In genomic region chr5:119332621-119333020, GRCm38 (mm10) we compare ENCODE assay signal across 16 mouse cellular contexts.
DNase-seq lines count a peak whose midpoint lies in the region; ATAC-seq and TF ChIP-seq lines count a peak whose summit lies in the region.
"Had no signal": no experiment of that assay in that cellular context is flagged by ENCODE, and none has a peak within 500 bp of the region (broad histone marks: within the 10 kb centered on the region; RNA-seq: fewer than 3 reads in every experiment).

No protein-coding gene starts in this region.

- DNase-seq in lung, embryonic 14.5 days = no peak
- no peak for DNase-seq in lung, postnatal 14 days
- DNase-seq in liver, embryonic 11.5 days (ENCODE audit: low spot score) = no peak
- DNase-seq in yolk sac, embryonic 10.5 days (ENCODE audit: low spot score) = peak; percentile 12
- DNase-seq in thymus, postnatal 10 days (ENCODE audit: low spot score in 2 of 2) = no peak
- DNase-seq in urinary bladder, postnatal 14 days (ENCODE audit: low spot score) = no peak
- no peak for DNase-seq in cerebellum, postnatal 36 days
- DNase-seq: left cerebral cortex, postnatal 4 days; lung, postnatal 4 days; right cerebral cortex, adult 18-20 months; thymus, postnatal 36 days had no signal

- 12% methylated on average over 7 of the region's 7 CpGs for WGBS in lung, embryonic 14.5 days
- WGBS in heart, embryonic 15.5 days = 17% methylated on average over 7 of the region's 7 CpGs
- 38% methylated on average over 7 of the region's 7 CpGs for WGBS in liver, embryonic 11.5 days

- TF ChIP-seq CTCF in lung, embryonic 14.5 days (IDR thresholded peaks at IDR 0.05; ENCODE audit: low read depth) = no peak

- no peaks in the 10 kb centered on the region for H3K36me3 ChIP-seq in lung, embryonic 14.5 days (ENCODE audit: insufficient read depth)
- no peaks in the 10 kb centered on the region for H3K36me3 ChIP-seq in heart, embryonic 15.5 days
- H3K36me3 ChIP-seq in liver, embryonic 11.5 days (ENCODE audit: control insufficient read depth, insufficient read depth, low read length) = no peaks in the 10 kb centered on the region
- H3K36me3 ChIP-seq: midbrain, embryonic 13.5 days had no signal

- H3K9me3 ChIP-seq in lung, embryonic 14.5 days (ENCODE audit: low read depth, low read length) = no peaks in the 10 kb centered on the region
- H3K9me3 ChIP-seq in heart, embryonic 15.5 days (replicated peaks) = no peaks in the 10 kb centered on the region
- H3K9me3 ChIP-seq in liver, embryonic 11.5 days (ENCODE audit: control insufficient read depth, low read length) = no peaks in the 10 kb centered on the region
- H3K9me3 ChIP-seq: midbrain, embryonic 13.5 days had no signal

- peak; percentile 31; the same call in 1 of the 2 replicates for ATAC-seq in lung, embryonic 14.5 days (ENCODE audit: insufficient read depth)
- peak; percentile 58; the same call in 1 of the 2 replicates for ATAC-seq in heart, embryonic 15.5 days (replicated peaks; ENCODE audit: insufficient number of reproducible peaks, insufficient read depth, low FRiP score, low read depth)
- peak; percentile 41; the same call in 1 of the 2 replicates for ATAC-seq in liver, embryonic 11.5 days (replicated peaks; ENCODE audit: low FRiP score)
- ATAC-seq: hindbrain, postnatal 0 days; midbrain, embryonic 13.5 days had no signal

- no peaks in the 10 kb centered on the region for H3K4me1 ChIP-seq in lung, embryonic 14.5 days (ENCODE audit: insufficient read depth)
- H3K4me1 ChIP-seq in heart, embryonic 15.5 days (replicated peaks) = peaks cover 8% of the 10 kb centered on the region; the same call in 1 of the 2 replicates
- no peaks in the 10 kb centered on the region for H3K4me1 ChIP-seq in liver, embryonic 11.5 days (replicated peaks; ENCODE audit: control insufficient read depth, insufficient read depth, low read length)
- H3K4me1 ChIP-seq: midbrain, embryonic 13.5 days had no signal

- H3K4me2 ChIP-seq in lung, embryonic 14.5 days = no peak overlapping the region
- no peak overlapping the region for H3K4me2 ChIP-seq in heart, embryonic 15.5 days
- H3K4me2 ChIP-seq in liver, embryonic 11.5 days = no peak overlapping the region
- H3K4me2 ChIP-seq: midbrain, embryonic 13.5 days had no signal

- H3K9ac ChIP-seq in lung, embryonic 14.5 days = no peak overlapping the region
- no peak overlapping the region for H3K9ac ChIP-seq in heart, embryonic 15.5 days
- H3K9ac ChIP-seq in liver, embryonic 11.5 days (ENCODE audit: low read depth, low read length) = no peak overlapping the region
- H3K9ac ChIP-seq: midbrain, embryonic 13.5 days had no signal

- H3K4me3 ChIP-seq in lung, embryonic 14.5 days (ENCODE audit: low read depth, low read length) = no peak overlapping the region
- H3K4me3 ChIP-seq in heart, embryonic 15.5 days = no peak overlapping the region
- no peak overlapping the region for H3K4me3 ChIP-seq in liver, embryonic 11.5 days (ENCODE audit: low read depth, low read length)
- H3K4me3 ChIP-seq: erythroblast, embryonic 14.5 days; midbrain, embryonic 13.5 days had no signal

- no peak overlapping the region for H3K27ac ChIP-seq in lung, embryonic 14.5 days (ENCODE audit: low read depth)
- H3K27ac ChIP-seq in heart, embryonic 15.5 days = no peak overlapping the region
- H3K27ac ChIP-seq in liver, embryonic 11.5 days (ENCODE audit: low read depth, low read length) = no peak overlapping the region
- H3K27ac ChIP-seq: hindbrain, postnatal 0 days; kidney, postnatal 0 days; midbrain, embryonic 13.5 days had no signal

- H3K27me3 ChIP-seq in lung, embryonic 14.5 days (ENCODE audit: insufficient read depth, low read length) = no peaks in the 10 kb centered on the region
- peaks cover 14% of the 10 kb centered on the region for H3K27me3 ChIP-seq in heart, embryonic 15.5 days
- H3K27me3 ChIP-seq in liver, embryonic 11.5 days (replicated peaks; ENCODE audit: control insufficient read depth, insufficient read depth, low read length) = no peaks in the 10 kb centered on the region
- H3K27me3 ChIP-seq: midbrain, embryonic 13.5 days had no signal
